Mouse (Mus musculus) liver (tissue): ENCODE measurements around the gene Tex14.
"Not testable (repeated sequence)": the region's sequence is repeated elsewhere in the genome, so short reads cannot be mapped to it uniquely, and the experiment has no call there.

Experiments
- DNase-seq: peaks from one replicate; pipeline ENCODE4 v3.0.0-alpha.2; 2020; ENCODE audit warnings: mixed read lengths

Tex14 gene

GRCm38 (mm10) chr11:87479172-87479571 is 74.3 kb downstream of the Tex14 start:
- DNase-seq: not testable (repeated sequence)

DNA sequence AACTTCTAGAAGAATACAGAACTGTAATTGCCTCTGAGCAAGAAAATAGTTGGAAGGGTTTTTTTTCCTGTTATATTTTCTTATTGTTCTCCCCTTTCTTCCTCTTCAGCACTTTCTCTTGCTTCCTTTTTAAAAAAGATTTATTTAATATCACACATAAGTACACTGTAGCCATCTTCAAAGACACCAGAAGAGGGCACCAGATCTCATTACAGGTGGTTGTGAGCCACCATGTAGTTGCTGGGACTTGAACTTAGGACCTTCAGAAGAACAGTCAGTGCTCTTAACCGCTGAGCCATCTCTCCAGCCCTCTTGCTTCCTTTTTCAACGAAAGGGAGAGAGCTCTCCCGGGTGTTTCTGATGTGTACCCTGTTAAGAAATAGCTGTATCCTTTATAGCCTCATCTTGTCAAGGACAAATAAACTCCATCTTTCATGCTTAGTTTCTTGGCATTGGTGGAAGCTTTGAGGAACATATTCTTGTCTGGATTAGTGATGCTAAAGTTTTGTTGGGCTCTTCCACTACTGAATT is 79.0 kb downstream of the Tex14 start:
- DNase-seq: no peak

DNA sequence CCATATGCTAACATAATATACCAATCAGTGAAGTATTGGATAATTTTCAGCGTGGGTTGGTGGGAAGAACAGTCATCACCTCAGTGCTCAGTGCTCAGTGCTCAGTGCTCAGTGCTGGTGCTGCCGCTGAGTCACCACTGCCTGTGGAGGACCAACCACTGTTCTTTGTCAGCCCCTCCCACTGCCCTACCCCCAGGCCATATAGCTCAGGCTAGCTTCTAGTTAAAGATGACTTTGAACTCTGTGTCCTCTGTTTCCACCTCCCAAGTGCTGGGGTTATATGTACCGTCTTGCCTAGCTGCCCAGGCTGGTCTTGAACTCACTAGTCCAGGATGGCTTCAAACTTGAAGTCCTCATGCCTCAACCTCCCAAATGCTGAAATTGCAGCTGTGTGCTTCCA is 84.1 kb downstream of the Tex14 start:
- no peak for DNase-seq

GRCm38 (mm10) chr11:87504690-87505214 is 99.9 kb downstream of the Tex14 start:
- DNase-seq: no peak

DNA sequence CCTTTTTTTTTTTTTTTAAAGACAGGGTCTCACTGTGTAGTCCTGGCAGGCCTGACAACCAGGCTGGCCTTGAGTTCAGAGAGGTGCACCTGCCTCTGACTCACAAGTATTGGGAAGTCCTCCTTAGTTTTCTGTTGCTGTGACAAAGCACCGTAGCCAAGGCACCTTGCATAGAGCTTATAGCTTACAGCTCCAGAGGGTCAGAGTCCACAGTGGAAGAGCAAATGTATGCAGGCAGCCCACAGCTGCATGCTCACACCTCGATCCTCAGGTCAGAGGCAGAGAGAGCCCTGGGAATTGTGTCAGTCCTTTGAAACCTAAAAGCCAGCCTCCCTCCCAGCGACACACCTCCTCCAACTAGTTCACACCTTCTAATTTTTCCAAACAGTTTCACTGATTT is 101.6 kb downstream of the Tex14 start:
- no peak for DNase-seq

DNA sequence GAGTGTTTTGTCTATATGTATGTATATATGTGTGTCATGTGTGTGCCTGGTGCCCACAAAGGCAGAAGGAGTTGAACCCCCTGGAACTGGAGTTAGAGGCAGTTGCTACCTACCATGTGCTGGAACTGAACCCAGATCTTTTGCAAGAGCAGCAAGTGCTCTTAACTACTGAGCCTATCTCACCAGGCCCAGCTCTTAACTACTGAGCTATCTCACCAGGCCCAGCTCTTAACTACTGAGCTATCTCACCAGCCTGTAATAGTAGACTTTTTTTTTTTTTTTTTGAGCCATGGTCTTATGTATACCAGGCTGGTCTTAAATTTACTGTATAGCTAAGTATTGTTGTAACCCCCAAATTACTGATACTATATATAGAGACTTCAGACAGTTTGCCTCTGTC is 102.2 kb downstream of the Tex14 start:
- DNase-seq: no peak

- DNase-seq: peak; percentile 70
Measured at GRCm38 (mm10) chr11:87519260-87519659, 114.4 kb downstream of the Tex14 start.

GRCm38 (mm10) chr11:87523466-87523865 is 118.6 kb downstream of the Tex14 start:
- no peak for DNase-seq

DNA sequence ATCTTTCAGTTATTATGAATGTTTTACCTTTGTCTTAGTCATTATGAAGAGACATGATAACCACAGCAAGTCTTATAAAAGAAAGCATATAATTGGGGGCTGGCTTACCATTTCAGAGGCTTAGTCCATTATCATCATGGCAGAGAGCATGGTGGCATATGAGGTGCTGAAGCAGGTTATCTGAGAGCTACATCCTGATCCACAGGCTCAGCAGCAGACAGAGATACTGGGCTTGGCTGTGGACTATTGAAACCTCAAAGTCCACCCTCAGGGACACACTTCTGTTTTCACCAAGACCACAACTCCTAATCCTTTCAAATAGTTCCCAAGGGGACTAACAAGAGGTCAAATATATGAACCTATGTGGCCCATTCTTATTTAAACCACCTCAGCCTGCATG is 119.1 kb downstream of the Tex14 start:
- no peak for DNase-seq

GRCm38 (mm10) chr11:87524780-87525179 is 119.9 kb downstream of the Tex14 start:
- DNase-seq: no peak

DNA sequence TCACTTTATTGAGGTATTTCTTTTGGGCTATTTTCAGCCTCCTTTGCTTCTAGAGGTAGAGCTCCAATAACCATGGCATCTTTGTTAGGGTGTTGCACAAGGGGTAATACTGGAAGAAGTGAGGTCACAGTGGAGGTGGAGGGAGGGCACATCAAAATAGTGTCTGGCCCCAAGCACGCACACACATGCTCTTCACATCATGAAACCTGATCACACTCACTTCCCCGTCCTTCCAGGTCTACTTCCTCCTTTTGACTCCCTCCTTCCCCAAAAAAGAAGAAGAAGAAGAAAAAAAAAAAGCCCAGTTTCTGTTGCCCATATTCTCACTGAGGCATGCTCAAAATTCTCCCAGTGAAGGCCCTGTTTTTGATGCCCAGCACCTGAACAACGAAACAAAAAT is 122.5 kb downstream of the Tex14 start:
- DNase-seq: no peak

- DNase-seq: no peak
Measured at GRCm38 (mm10) chr11:87527990-87528389, 123.1 kb downstream of the Tex14 start.

GRCm38 (mm10) chr11:87531695-87532094 is 126.8 kb downstream of the Tex14 start:
- DNase-seq: no peak

GRCm38 (mm10) chr11:87542285-87542684 is 137.4 kb downstream of the Tex14 start:
- no peak for DNase-seq

GRCm38 (mm10) chr11:87542906-87543305 is 138.0 kb downstream of the Tex14 start:
- no peak for DNase-seq

DNA sequence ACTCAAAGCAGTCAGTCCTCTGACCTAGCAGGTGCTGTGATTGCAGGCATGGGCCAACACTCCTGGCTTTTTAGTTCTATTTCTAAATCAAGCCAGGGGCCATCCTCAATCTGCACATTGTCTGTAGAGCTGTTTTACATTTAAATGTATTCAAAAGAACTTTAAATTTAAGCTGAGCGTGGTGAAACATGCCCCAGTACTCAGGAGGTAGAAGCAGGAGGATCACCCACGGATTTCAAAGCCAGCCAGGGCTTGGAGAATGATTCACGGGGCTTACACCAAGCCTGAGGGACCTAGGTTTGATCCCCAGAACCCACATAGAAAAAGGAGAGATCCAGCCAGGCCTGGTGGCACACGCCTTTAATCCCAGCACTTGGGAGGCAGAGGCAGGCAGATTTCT is 148.5 kb downstream of the Tex14 start:
- no peak for DNase-seq

DNA sequence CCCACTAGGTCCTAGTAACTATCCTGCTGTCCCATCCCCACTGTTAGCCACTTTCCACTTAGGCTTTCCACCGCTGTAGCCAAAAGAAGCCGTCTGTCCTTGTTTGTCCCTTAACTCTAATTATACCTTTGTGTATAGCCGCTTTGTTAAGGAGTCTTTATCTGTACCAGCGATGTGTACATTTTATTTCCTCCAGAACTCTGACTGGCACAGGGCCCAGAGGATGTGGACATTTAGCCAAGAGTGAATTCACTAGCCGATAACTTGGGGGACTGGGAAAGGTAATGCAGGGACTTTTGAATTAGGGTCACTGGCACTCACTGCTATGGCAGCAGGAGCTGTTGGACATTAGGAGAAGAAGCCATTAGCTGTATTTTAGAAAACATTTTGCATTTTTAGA is 149.5 kb downstream of the Tex14 start:
- DNase-seq: no peak

GRCm38 (mm10) chr11:87555106-87555703 is 150.3 kb downstream of the Tex14 start:
- DNase-seq: no peak

DNA sequence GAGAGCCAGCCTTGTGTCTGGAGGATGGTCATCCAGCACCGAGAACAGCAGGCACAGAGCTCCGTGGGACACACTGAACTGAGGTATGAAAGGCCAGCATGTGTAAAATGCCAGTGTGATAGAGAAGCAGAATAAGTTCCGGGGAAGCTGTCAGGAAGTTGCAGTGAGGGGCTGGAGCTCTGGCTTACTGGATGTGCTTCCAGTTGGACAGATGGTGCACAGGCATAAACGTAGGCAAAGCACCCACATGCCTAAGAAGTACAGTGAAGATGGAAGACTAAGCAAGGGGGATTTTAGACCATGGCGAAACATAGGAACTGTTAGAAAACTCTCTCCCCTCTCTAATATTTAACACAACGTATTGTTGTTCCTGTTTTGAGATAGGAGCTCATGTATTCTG is 156.3 kb downstream of the Tex14 start:
- no peak for DNase-seq

DNA sequence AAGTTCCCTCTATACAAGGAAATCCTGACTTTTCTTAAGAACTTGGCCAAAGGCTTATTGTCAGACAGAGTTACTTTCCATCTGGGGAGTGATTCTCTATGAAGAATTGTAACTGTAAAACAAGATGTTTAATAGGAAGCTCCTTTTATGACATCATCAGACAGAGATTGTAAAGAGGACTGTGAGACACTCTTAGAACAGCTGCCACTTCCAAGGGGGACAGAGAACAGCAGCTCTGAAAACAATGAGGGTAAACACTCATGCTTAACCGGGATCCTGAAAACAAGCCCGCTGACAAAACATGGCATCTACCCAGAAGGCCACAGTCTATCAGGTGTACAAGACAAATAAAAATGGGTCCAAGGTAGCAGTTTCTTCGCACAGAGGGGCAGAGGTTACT is 161.6 kb downstream of the Tex14 start, which contains the start of gene Gm11492:
TSS of gene Gm11492 (plus strand) at position 153 of the 400 bp plus-strand sequence.
- no peak for DNase-seq

DNA sequence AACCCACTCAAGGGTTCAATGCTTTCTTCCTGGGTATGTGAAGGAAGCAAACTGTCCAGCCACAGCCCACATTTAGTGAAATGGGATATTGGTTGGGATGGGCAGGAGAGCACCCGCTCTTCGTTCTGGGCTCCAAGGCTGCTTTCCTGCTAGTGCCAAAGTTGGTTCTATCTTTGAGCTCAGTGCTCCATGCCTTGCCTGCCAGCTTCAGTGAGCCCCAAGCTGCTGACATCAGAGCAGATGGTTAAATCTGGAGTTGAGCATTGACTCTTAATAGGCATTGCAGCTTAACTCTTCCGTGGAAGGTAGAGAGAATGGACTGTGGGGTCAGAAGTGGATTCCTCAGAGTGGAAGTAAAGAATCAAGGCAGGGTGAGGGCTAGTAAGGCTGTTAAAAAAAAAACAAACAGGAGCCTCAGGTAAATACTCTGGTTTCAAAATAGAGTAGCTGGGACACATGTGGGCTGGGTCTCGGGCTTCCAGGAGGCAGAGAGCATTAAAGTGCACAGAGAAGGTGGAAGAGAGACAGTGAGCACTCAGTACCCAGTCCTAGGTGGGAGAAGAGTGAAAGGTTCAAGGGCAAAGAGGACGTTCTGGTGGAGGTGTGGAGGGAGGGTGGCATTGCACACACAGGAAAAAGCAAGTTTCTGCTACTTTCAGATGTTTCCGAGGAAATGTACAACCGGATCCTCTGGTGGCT is 163.5 kb downstream of the Tex14 start, which contains the start of gene Sept4:
TSS of gene Sept4 (plus strand) at position 649 of the 699 bp plus-strand sequence.
- DNase-seq: no peak

DNA sequence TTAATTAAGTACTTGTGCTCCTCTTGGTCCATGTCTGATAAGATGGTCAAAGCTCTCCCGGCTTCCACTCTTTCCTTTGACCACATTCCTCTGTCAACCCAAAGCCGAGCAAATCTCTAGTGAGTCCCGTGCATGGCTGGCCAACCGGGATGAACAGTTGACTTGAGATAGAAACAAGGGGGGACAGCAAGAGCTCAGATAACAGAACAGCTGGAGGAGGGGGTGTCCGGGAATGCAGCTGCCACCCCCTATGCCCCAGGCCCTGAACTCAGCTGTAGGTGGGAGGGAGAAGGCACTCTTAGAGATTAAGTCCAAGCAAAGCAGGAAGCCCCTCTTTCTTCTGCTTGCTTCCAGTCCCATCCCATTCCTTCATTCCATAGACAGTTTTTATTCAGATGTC is 165.9 kb downstream of the Tex14 start:
- DNase-seq: no peak

DNA sequence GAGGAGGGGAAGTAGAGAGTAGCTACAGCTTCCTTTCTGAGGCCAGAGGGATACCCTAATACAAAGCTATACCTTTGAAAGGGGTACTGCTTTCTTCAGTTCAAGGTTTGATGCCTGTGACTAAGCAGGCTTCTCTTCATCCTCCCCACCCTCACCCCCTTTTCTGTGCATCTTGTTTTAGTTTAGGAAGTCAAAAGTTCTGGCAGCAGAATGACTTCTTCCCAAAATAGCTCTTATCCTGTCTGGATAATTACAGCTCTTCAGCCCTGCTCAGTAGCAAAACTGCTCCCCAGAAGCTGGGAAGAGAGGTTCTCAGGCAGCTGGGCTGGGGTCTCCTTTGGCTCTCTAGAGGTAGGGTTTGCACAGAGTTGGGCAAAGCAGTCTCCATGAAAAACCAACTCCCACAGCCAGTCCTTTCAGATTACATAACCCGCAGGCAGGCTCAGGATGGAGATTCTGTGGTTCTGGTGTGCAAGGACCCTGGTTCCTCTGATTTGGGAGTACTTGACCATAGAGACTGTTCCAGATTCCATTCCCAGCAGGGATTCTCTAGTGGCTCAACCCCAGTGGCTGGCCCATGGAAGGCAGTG is 166.6 kb downstream of the Tex14 start:
- DNase-seq: no peak

DNA sequence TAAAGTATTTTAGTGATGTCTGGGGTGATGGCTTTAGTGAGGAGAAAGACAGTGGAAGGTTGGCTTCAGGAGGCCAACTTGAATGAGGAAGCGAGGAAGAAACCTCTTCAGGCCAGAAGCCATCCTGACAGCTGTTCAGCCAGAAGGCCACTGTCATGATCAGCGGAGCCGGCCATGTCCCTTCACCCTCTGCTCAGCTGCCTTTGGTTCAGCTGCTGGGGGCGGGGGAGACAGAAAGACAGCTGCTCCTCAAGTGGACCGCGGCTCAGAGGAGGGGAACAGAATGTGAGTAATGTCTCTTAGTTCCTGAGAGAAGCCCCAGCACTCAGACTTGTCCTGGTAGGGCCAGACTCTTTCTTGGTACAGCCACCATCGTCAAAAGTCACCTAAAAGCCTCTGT is 168.9 kb downstream of the Tex14 start:
- no peak for DNase-seq
